Mouse (Mus musculus) lung, embryonic 16.5 days (tissue): ENCODE measurements around the gene Slc25a13. TPM values are rescaled to one million over a fixed set of nuclear protein-coding genes. Genes with fewer than 3 reads are reported as not detected.
A peak's percentile ranks its signal among the peaks of the same experiment; 100 is the strongest.

Source experiments
- ATAC-seq: fragments of 200-750 bp; cut with Nextera tagmentation; 2 replicates; pipeline ENCODE4 v1.8.0; 2017; ENCODE audit warnings: low read depth, mild to moderate bottlenecking, moderate library complexity
- H3K27ac ChIP-seq: fragments of 300-500 bp; sonication (generic); 2 replicates; pipeline ENCODE4 v1.5.1; 2014; ENCODE audit warnings: mild to moderate bottlenecking, control low read depth, low read length
- H3K27me3 ChIP-seq: fragments of 300-500 bp; sonication (generic); 2 replicates; pipeline ENCODE4 v1.6.1; 2014; ENCODE audit warnings: low read depth, low read length, mixed read lengths; ENCODE audit not compliant: control insufficient read depth, insufficient read depth
- H3K36me3 ChIP-seq: fragments of 300-500 bp; sonication (generic); 2 replicates; pipeline ENCODE4 v1.6.1; 2014; ENCODE audit warnings: low read length; ENCODE audit not compliant: control insufficient read depth, insufficient read depth
- H3K4me1 ChIP-seq: fragments of 300-500 bp; sonication (generic); replicated peaks from 2 replicates; pipeline ENCODE4 v1.6.1; 2014; ENCODE audit warnings: low read length, mixed read lengths; ENCODE audit not compliant: control insufficient read depth, insufficient read depth
- H3K4me2 ChIP-seq: fragments of 300-500 bp; sonication (generic); 2 replicates; pipeline ENCODE4 v1.6.1; 2014; ENCODE audit warnings: low read depth, low read length, control low read depth
- H3K4me3 ChIP-seq: fragments of 300-500 bp; sonication (generic); 2 replicates; pipeline ENCODE4 v1.5.1; 2014; ENCODE audit warnings: mild to moderate bottlenecking, low read length, control low read depth
- H3K9ac ChIP-seq: fragments of 300-500 bp; sonication (generic); 2 replicates; pipeline ENCODE4 v1.6.1; 2014; ENCODE audit warnings: low read length, control low read depth
- H3K9me3 ChIP-seq: fragments of 300-500 bp; sonication (generic); 2 replicates; pipeline ENCODE4 v1.6.1; 2016; ENCODE audit warnings: low read length; ENCODE audit not compliant: control insufficient read depth
- WGBS: fragments of 180-500 bp; shearing (Covaris S2); extraction: QIAGEN DNeasy Blood & Tissue Kit; methylation state at CpG from one replicate; pipeline ENCODE4 v1.1.7; 2014; 5-methylcytosine and 5-hydroxymethylcytosine counted together
- polyA plus RNA-seq: library from polyadenylated mRNA; unstranded; fragments of >200 nt; fragmentation: Nextera tagmentation; extraction: Ambion mirVana; gene quantifications from 2 replicates; pipeline ENCODE4 v1.2.1, GENCODE M21; 2015

Gene Slc25a13
- polyA plus RNA-seq, 1 experiment from 2014 or later, result 27.5 TPM

DNA sequence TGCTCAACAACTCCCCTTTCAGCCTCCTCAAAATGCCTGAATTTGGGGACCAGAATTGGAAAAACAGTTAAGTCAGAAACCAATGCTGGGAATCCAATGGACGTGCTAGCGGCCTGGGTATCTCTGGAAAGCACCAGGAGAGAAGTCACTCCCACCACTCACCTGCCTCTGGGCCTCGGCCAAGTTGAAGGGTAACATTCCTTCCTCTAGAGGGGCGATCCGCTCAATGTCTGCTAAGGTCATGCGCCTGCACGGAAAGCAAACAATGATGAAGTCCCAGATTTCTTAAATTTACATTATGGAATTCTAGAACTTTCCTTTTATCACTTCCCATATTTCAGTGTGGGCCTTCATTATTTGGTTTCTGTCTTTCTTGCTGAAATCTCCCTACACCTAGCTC lies 103.2 kb downstream of the Slc25a13 start:
- H3K4me3 ChIP-seq, result no peak overlapping the region
- no peaks in the 10 kb centered on the region for H3K27me3 ChIP-seq
- no peaks in the 10 kb centered on the region for H3K4me1 ChIP-seq
- no peak overlapping the region for H3K27ac ChIP-seq
- no peaks in the 10 kb centered on the region for H3K36me3 ChIP-seq
- no peak overlapping the region for H3K9ac ChIP-seq
- no peak for ATAC-seq
- H3K4me2 ChIP-seq, result no peak overlapping the region
- WGBS, result 60% methylated on average over 7 of the region's 7 CpGs
- no peaks in the 10 kb centered on the region for H3K9me3 ChIP-seq

DNA sequence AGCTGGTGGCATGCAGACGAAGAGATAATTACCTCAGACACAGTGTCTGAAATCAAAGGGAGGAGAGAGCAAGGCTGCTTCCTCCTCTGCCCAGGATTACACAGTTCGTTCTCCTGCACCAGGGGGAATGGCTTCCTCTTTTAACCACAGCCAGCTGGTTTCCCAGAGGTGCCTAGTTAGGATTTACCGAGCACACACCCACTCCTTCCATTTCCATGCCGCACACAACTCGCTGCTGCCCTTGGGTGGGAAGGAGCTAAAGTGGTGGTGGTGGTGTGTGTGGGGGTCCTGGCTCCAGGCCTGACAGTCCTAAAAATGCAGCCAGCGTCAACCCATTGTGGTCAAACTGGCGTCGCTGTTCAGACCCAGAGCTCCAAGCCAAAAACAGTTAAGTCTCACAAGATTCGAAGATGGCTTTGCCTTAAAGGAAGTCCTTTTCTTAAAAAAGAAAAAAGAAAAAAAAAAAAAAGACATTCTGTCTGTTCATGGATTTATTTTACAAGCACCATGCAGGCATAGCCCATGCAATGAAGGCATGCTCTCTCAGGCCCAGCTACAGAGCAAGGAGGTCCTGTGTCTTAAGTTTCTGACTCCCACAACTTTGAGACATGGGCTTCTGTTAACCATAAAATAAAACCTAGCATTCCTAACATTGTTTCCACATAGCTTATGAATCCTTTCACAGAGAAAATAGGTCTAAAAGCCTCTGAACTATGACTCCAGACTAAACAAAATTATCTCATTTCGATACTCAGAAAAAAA lies 104.0 kb downstream of the Slc25a13 start:
- H3K27me3 ChIP-seq, result no peaks in the 10 kb centered on the region
- H3K4me1 ChIP-seq, result no peaks in the 10 kb centered on the region
- WGBS, result 68% methylated on average over 10 of the region's 10 CpGs
- no peak overlapping the region for H3K9ac ChIP-seq
- no peak overlapping the region for H3K27ac ChIP-seq
- no peak overlapping the region for H3K4me3 ChIP-seq
- no peaks in the 10 kb centered on the region for H3K36me3 ChIP-seq
- no peak overlapping the region for H3K4me2 ChIP-seq
- no peak for ATAC-seq
- H3K9me3 ChIP-seq, result no peaks in the 10 kb centered on the region

DNA sequence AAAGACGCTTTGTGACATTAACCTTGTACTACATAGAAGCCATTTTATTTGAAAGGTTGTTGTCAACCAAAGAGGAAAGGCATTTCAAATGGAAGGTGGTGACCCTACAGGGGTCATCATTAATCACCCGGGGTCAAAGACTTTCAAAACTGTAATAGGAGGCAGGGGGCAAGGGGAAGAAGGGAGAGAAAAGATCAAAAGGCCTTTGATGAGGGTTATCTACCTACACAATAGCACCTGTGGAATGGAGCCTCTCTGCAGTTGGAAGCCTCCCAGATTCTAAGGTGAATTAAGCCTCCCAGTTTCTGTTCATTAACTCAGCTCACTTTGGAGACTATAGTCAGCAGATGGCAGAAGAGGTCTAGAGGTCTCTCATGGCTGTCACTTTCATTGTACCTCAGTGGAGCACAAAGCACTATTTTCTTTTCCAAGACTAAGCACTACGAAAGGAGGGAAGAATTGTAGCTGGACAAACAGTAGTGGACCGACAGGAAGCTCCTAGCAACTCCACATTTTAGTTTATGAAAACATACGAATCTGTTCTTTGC lies 109.5 kb downstream of the Slc25a13 start:
- Histone ChIP-seq H3K36me3 (no peaks in the 10 kb centered on the region), H3K4me3 (no peak overlapping the region), H3K27me3 (no peaks in the 10 kb centered on the region), H3K4me1 (no peaks in the 10 kb centered on the region; the same call in 1 of the 2 replicates), H3K4me2 (no peak overlapping the region), H3K9ac (no peak overlapping the region), H3K27ac (no peak overlapping the region), H3K9me3 (no peaks in the 10 kb centered on the region)
- 55% methylated on average over 5 of the region's 5 CpGs for WGBS
- no peak for ATAC-seq

DNA sequence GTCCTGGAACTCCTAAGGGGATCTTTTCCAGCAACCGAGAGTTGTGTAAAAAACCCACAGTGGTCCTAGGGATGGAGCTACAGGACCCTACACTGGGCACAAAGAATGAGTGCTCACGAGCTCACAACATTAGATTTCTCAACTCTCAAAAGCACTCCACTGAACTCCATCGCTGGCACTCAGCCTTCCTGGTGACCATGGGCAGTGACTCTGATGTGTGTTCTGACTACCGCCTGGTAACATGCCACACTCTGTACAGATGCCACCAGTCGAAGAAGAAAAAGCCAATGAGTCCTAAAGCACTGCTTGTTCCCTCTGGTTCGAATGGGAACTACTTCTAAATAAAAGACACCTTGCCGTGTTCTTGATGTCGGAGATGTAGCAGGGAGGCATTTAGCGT lies 111.4 kb downstream of the Slc25a13 start:
- Histone ChIP-seq H3K4me2 (no peak overlapping the region), H3K9me3 (no peaks in the 10 kb centered on the region), H3K4me1 (no peaks in the 10 kb centered on the region; the same call in 1 of the 2 replicates), H3K9ac (no peak overlapping the region), H3K27ac (no peak overlapping the region), H3K4me3 (no peak overlapping the region), H3K27me3 (no peaks in the 10 kb centered on the region), H3K36me3 (no peaks in the 10 kb centered on the region)
- 89% methylated on average over 9 of the region's 9 CpGs for WGBS
- no peak for ATAC-seq

DNA sequence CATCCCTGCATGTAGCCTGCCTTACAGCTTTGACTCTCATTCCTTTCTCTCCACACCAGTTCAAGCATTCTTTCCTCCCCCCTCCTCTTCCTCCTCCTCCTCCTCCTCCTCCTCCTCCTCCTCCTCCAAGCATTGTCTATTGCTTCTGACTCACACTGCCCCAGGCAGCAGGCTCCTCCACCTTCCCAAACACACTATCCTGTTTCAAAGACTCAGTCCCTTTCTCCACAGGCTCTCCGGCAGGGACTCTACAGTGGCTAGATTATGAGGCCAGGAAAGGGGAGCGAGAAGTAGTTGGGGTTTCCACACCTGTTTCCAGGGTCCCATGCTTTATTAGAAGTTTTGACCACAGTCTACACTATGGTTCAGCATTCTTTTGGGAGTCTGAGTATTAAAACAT lies 113.5 kb downstream of the Slc25a13 start:
- H3K27ac ChIP-seq, result no peak overlapping the region
- no peak overlapping the region for H3K4me2 ChIP-seq
- WGBS, result 71% methylated on average over 2 of the region's 2 CpGs
- ATAC-seq, result no peak
- H3K9ac ChIP-seq, result no peak overlapping the region
- no peaks in the 10 kb centered on the region for H3K27me3 ChIP-seq
- H3K4me1 ChIP-seq, result no peaks in the 10 kb centered on the region; the same call in 1 of the 2 replicates
- H3K36me3 ChIP-seq, result no peaks in the 10 kb centered on the region
- H3K9me3 ChIP-seq, result no peaks in the 10 kb centered on the region
- H3K4me3 ChIP-seq, result no peak overlapping the region

DNA sequence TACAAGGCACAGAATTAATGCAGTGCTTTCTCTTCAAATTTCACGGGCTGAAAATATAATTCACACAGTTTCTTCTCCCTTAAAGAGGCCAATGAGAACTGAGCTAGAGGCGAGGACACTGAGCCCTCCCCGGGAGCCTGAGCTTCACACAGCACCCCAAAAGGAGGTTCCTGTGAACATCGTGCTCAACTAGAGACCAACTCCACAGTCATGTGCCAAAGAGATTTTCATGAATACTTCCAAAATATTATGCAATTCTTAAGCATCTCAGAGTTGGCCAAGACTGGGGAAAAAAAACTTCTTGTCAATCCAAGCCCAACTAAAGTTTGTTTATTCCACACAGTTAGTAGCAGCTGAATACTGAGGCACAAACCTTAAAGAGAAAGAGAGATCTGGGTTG lies 115.4 kb downstream of the Slc25a13 start:
- Histone ChIP-seq H3K4me1 (no peaks in the 10 kb centered on the region; the same call in 1 of the 2 replicates), H3K27me3 (no peaks in the 10 kb centered on the region), H3K27ac (peak overlapping the region; percentile 80), H3K36me3 (no peaks in the 10 kb centered on the region), H3K9me3 (no peaks in the 10 kb centered on the region), H3K4me3 (0 out of 2 replicates have a peak overlapping the region, but pooled peaks have one; percentile 11), H3K4me2 (peak overlapping the region; percentile 45), H3K9ac (no peak overlapping the region)
- peak; percentile 86 for ATAC-seq
- WGBS, result 50% methylated on average over 4 of the region's 4 CpGs

DNA sequence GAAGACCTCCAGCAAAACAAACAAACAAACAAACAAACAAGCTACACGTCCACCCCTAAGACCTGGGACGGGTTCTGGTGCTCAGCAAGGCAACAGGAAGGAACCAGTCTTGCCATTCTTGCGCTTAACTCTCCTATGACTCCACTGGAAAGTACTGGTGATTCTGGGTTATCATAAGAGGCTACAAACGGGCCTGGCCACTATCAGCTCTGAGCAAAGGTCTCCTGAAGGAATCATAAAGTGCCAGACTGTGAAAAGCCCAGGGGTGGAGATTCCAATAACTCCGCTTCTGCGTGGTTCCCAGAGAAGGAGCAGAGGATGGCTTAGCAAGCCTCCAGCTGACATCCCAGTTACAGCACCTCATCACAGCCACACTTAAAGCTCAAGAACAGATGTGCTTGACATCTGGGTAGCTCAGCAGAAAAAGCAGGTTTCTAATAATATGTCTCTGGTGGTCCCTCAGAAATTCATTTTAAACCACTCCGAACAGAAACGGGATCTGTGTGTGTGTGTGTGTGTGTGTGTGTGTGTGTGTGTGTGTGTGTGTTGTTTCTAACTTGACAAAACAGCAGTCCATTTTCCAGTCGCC lies 116.0 kb downstream of the Slc25a13 start:
- H3K9me3 ChIP-seq, result no peaks in the 10 kb centered on the region
- peak overlapping the region; percentile 45 for H3K4me2 ChIP-seq
- no peaks in the 10 kb centered on the region for H3K36me3 ChIP-seq
- H3K9ac ChIP-seq, result no peak overlapping the region
- no peak overlapping the region for H3K4me3 ChIP-seq
- peak; percentile 86 for ATAC-seq
- WGBS, result 54% methylated on average over 9 of the region's 9 CpGs
- H3K4me1 ChIP-seq, result no peaks in the 10 kb centered on the region; the same call in 1 of the 2 replicates
- H3K27ac ChIP-seq, result peak overlapping the region; percentile 80; the same call in 1 of the 2 replicates
- no peaks in the 10 kb centered on the region for H3K27me3 ChIP-seq

DNA sequence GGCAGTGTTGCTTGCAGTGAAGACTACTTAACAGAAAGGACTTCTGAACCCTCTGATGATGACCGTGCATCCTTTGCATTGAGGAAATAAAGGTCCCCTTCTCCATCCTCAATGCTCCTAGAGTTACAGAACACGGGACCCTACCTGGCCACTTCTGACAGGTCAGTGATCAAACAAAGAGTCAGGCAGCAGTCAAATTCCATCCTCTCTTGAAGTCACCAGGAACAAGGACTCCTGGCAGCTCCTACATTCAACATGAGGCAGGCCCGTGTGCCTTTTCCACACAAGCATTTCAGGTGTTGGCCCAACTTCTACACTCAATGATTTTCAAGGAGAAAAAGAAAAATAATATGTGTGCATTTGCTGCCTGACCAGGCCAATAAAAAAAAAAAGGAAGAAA lies 123.0 kb downstream of the Slc25a13 start:
- ATAC-seq, result peak; percentile 58
- Histone ChIP-seq H3K4me1 (0 out of 2 replicates have a peak, but pooled peaks cover 7% of the 10 kb centered on the region), H3K9ac (no peak overlapping the region), H3K4me2 (no peak overlapping the region), H3K27me3 (no peaks in the 10 kb centered on the region), H3K9me3 (no peaks in the 10 kb centered on the region), H3K4me3 (no peak overlapping the region), H3K36me3 (no peaks in the 10 kb centered on the region), H3K27ac (no peak overlapping the region; the same call in 1 of the 2 replicates)
- 50% methylated on average over 3 of the region's 3 CpGs for WGBS

DNA sequence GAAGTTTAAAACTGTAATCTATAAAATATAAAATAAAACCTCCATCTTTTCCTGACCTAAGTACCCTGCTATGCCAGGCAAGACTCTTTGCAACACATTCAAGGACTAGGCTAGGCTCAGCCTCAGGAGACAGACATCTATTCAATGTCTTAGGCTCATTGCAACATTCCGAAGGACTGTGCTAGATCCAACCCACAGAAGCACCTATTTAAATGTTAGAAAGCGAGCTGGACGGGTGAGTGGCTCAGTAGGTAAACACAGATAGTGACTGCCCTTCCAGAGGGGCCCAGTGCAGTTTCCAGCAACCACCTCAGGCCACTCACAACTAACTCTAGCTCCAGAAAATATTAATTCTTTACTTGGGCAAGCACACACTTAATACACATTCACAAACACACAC lies 123.5 kb downstream of the Slc25a13 start:
- no peaks in the 10 kb centered on the region for H3K9me3 ChIP-seq
- H3K36me3 ChIP-seq, result no peaks in the 10 kb centered on the region
- H3K4me2 ChIP-seq, result no peak overlapping the region
- peak overlapping the region; percentile 27; the same call in 1 of the 2 replicates for H3K27ac ChIP-seq
- ATAC-seq, result peak; percentile 81
- H3K4me3 ChIP-seq, result no peak overlapping the region
- H3K27me3 ChIP-seq, result no peaks in the 10 kb centered on the region
- no peak overlapping the region for H3K9ac ChIP-seq
- WGBS, result 50% methylated on average over 3 of the region's 3 CpGs
- H3K4me1 ChIP-seq, result 0 out of 2 replicates have a peak, but pooled peaks cover 7% of the 10 kb centered on the region
